13 mouse cellular contexts compared by ENCODE assay signal in the genomic region with DNA sequence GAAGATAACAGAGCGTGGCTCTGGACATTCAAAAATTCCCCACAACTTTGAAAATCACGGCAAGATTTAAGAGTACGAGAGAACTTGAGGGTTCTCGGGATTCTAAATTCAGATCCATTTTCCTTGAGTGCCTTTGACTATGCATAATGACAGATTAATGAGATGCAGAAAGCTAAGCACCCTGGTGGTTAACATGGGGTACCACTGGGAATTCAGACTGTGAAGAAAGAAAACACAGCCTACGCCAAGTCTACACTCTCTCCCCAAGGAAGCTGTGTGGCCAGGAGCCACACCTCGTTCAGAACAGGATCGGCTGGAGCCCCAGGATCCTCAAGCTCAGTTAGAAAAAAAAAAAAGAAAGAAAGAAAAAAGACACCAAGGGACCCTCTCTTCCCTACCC.
"Had no signal": no experiment of that assay in that cellular context is flagged by ENCODE, and none has a peak within 500 bp of the region (broad histone marks: within the 10 kb centered on the region; RNA-seq: fewer than 3 reads in every experiment).

No protein-coding gene starts in this region.

- H3K4me3 ChIP-seq: kidney, embryonic 15.5 days; limb, embryonic 15.5 days; liver, embryonic 12.5 days; midbrain, embryonic 10.5 days; midbrain, embryonic 15.5 days; neural tube, embryonic 13.5 days; stomach, embryonic 15.5 days had no signal

- H3K27me3 ChIP-seq: kidney, embryonic 15.5 days; limb, embryonic 15.5 days; midbrain, embryonic 15.5 days; neural tube, embryonic 13.5 days; stomach, embryonic 15.5 days had no signal

- DNase-seq: kidney, postnatal 36 days; lung, embryonic 14.5 days; lung, postnatal 10 days; lung, postnatal 4 days; right cerebral cortex, postnatal 14 days; thymus, postnatal 36 days had no signal

- H3K36me3 ChIP-seq: liver, embryonic 12.5 days; midbrain, embryonic 15.5 days; stomach, embryonic 15.5 days had no signal

- H3K27ac ChIP-seq: kidney, embryonic 15.5 days; limb, embryonic 15.5 days; liver, embryonic 12.5 days; midbrain, embryonic 10.5 days; midbrain, embryonic 15.5 days; neural tube, embryonic 13.5 days; stomach, embryonic 15.5 days had no signal

- H3K9me3 ChIP-seq: kidney, embryonic 15.5 days; limb, embryonic 15.5 days; liver, embryonic 12.5 days; midbrain, embryonic 15.5 days; neural tube, embryonic 13.5 days; stomach, embryonic 15.5 days had no signal

- H3K9ac ChIP-seq: kidney, embryonic 15.5 days; limb, embryonic 15.5 days; liver, embryonic 12.5 days; lung, embryonic 14.5 days; midbrain, embryonic 15.5 days; neural tube, embryonic 13.5 days; stomach, embryonic 15.5 days had no signal

- H3K4me2 ChIP-seq: kidney, embryonic 15.5 days; limb, embryonic 15.5 days; liver, embryonic 12.5 days; lung, embryonic 14.5 days; midbrain, embryonic 15.5 days; neural tube, embryonic 13.5 days; stomach, embryonic 15.5 days had no signal

- ATAC-seq: liver, embryonic 12.5 days; midbrain, embryonic 15.5 days had no signal
